Mouse (Mus musculus) intestine, embryonic 14.5 days (tissue): ENCODE results near the gene Robo1. TPM values are rescaled to one million over a fixed set of nuclear protein-coding genes. Genes with fewer than 3 reads are reported as not detected.

ENCODE experiments used
- ATAC-seq: fragments of 200-750 bp; cut with Nextera tagmentation; replicated peaks from 2 replicates; pipeline ENCODE4 v1.8.0; 2017; ENCODE audit warnings: low read depth, moderate number of reproducible peaks, moderate TSS enrichment, moderate library complexity; ENCODE audit not compliant: low FRiP score, low TSS enrichment
- DNase-seq: peaks from one replicate; pipeline ENCODE4 v3.0.0-alpha.2; 2018; ENCODE audit warnings: low spot score
- H3K27ac ChIP-seq: fragments of 300-500 bp; sonication (generic); 2 replicates; pipeline ENCODE4 v1.5.1; 2014; ENCODE audit warnings: low read depth, mild to moderate bottlenecking, control low read depth
- H3K27me3 ChIP-seq: fragments of 300-500 bp; sonication (generic); replicated peaks from 2 replicates; pipeline ENCODE4 v1.6.1; 2014; ENCODE audit warnings: low read length, control low read depth; ENCODE audit not compliant: control insufficient read depth, insufficient read depth
- H3K36me3 ChIP-seq: fragments of 300-500 bp; sonication (generic); 2 replicates; pipeline ENCODE4 v1.6.1; 2014; ENCODE audit warnings: low read length, control low read depth; ENCODE audit not compliant: control insufficient read depth, insufficient read depth
- H3K4me1 ChIP-seq: fragments of 300-500 bp; sonication (generic); replicated peaks from 2 replicates; pipeline ENCODE4 v1.6.1; 2014; ENCODE audit warnings: low read length, control low read depth, mixed read lengths; ENCODE audit not compliant: control insufficient read depth, insufficient read depth
- H3K4me2 ChIP-seq: fragments of 300-500 bp; sonication (generic); 2 replicates; pipeline ENCODE4 v1.6.1; 2014; ENCODE audit warnings: low read length
- H3K4me3 ChIP-seq: fragments of 300-500 bp; sonication (generic); 2 replicates; pipeline ENCODE4 v1.5.1; 2014; ENCODE audit warnings: low read depth, low read length, control low read depth, mixed read lengths
- H3K9ac ChIP-seq: fragments of 300-500 bp; sonication (generic); 2 replicates; pipeline ENCODE4 v1.6.1; 2014; ENCODE audit warnings: mild to moderate bottlenecking, low read length
- H3K9me3 ChIP-seq: fragments of 300-500 bp; sonication (generic); 2 replicates; pipeline ENCODE4 v1.6.1; 2016; ENCODE audit warnings: low read length, control low read depth; ENCODE audit not compliant: control insufficient read depth
- WGBS: fragments of 180-500 bp; shearing (Covaris S2); extraction: QIAGEN DNeasy Blood & Tissue Kit; methylation state at CpG from one replicate; pipeline ENCODE4 v1.1.7; 2014; 5-methylcytosine and 5-hydroxymethylcytosine counted together
- polyA plus RNA-seq: library from polyadenylated mRNA; unstranded; fragments of >200 nt; fragmentation: Nextera tagmentation; extraction: Ambion mirVana; gene quantifications from 2 replicates; pipeline ENCODE4 v1.2.1, GENCODE M21; 2014

Robo1 gene
- polyA plus RNA-seq, 1 experiment from 2014 or later = 24.1 TPM

DNA sequence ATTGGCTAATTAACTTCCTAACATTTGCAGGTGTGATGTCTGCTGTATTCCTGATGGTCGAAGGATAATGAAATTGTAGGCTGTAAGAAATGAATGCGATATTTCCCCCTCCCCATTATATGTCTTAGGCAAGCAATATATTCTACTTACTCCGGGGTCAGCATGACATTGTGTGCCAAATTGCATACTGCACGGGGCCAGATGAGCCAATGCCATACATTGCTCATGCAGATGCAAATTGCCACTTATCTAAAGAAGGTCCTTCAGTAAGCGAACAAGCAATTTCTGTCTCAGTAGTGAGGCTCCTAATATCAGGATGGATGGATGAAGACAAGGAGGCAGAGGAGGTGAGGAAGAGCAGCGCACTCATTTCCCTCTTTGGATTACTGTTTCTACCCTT, 474.1 kb downstream of the Robo1 start:
- Histone ChIP-seq H3K4me2 (no peak overlapping the region), H3K36me3 (no peaks in the 10 kb centered on the region), H3K27me3 (no peaks in the 10 kb centered on the region), H3K27ac (no peak overlapping the region), H3K4me1 (peaks cover 5% of the 10 kb centered on the region; the same call in 1 of the 2 replicates), H3K9me3 (no peaks in the 10 kb centered on the region), H3K9ac (no peak overlapping the region), H3K4me3 (no peak overlapping the region)
- no peak for ATAC-seq
- DNase-seq = no peak
- WGBS = 84% methylated on average over 6 of the region's 6 CpGs

DNA sequence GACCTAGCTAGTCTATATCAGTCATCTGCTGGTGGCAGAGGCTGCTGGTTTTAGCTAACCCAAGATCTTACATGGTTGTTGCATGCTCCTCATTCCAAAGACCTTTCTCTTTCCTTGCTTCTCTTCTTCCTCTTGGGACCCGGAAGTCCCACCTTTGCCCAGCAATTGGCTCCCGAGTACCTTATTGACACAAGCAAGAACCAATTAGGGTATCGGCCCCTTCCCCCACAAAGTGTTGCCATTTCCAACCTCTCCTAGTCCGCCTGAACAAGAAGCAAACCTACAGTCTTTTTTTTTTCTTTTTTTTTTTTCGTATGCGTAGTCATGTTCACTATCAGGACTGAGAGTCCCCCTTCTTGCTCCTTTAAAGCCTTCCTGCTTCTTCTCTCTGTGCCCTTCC, 478.0 kb downstream of the Robo1 start:
- WGBS = 93% methylated on average over 6 of the region's 6 CpGs
- H3K36me3 ChIP-seq = no peaks in the 10 kb centered on the region
- DNase-seq = no peak
- no peak overlapping the region for H3K9ac ChIP-seq
- H3K27me3 ChIP-seq = no peaks in the 10 kb centered on the region
- H3K4me2 ChIP-seq = no peak overlapping the region
- H3K27ac ChIP-seq = no peak overlapping the region
- no peak overlapping the region for H3K4me3 ChIP-seq
- H3K9me3 ChIP-seq = no peaks in the 10 kb centered on the region
- no peaks in the 10 kb centered on the region for H3K4me1 ChIP-seq
- no peak for ATAC-seq

DNA sequence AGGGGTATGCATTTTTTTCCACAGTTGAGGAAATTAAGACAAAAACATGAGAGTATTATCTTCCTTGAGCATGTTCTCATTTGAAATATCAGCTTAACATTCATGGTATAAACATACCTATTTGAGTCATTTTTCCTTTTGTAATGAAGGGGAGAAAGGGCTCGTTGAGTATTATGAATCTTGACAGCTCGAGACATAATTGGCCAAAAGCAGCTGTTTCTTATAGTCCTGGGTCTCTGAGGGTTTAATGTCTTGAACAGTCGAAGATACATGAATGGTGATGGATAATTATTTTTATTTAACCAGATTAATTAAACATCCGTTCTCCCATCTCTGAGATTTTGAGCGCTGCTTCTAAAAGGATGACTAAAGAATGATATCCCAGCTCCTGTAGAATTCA, 478.5 kb downstream of the Robo1 start:
- H3K4me2 ChIP-seq = no peak overlapping the region
- no peak overlapping the region for H3K4me3 ChIP-seq
- 67% methylated on average over 5 of the region's 5 CpGs for WGBS
- H3K9me3 ChIP-seq = no peaks in the 10 kb centered on the region
- no peaks in the 10 kb centered on the region for H3K4me1 ChIP-seq
- H3K36me3 ChIP-seq = no peaks in the 10 kb centered on the region
- no peak overlapping the region for H3K27ac ChIP-seq
- DNase-seq (no peak), ATAC-seq (no peak)
- no peaks in the 10 kb centered on the region for H3K27me3 ChIP-seq
- no peak overlapping the region for H3K9ac ChIP-seq

DNA sequence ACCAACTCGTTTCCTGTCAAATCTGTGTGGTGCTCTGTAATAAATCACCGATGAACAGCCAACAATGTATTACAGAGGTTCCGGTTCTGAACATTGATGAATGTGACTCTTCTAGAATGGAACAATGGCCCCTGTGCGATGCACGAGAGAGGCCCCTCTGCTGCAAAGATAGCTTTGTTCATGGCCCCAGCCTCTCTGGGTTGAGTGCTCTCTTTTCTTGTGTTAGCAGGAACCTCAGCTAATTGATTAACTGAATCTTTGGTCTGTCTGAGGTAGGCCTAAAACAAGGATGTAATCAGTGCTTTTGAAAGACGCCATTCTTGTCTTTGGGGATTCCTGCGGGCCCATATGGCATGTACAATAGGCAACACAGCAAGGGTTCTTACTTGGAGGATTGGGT, 479.9 kb downstream of the Robo1 start:
- ATAC-seq = no peak
- Histone ChIP-seq H3K4me2 (no peak overlapping the region), H3K36me3 (no peaks in the 10 kb centered on the region), H3K27ac (no peak overlapping the region), H3K9me3 (no peaks in the 10 kb centered on the region), H3K4me1 (no peaks in the 10 kb centered on the region), H3K27me3 (no peaks in the 10 kb centered on the region), H3K4me3 (no peak overlapping the region), H3K9ac (no peak overlapping the region)
- WGBS = 72% methylated on average over 7 of the region's 7 CpGs
- DNase-seq = no peak

DNA sequence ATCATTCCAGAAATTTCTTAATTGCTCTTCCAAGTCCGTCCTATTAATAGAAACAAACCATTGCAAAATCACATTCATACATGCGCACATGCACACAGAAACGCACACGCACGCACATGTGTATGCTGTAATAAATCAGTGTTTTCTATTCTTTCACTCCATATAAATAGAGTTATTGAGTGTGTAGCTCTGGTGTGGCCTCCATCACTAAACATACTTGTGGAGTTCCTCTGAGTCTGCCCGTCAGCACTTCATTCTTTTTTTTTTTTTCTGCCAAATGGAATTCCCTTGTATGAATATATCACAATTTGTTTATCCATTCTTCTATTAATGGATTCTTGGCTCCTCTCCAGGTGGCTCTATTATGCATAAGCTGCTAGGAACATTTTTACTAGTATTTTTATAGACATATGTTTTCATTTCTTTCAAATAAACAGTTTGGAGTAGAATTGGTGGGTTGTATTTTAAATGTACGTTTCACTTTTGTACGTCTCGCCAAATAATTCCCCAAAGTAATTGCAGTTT, 483.1 kb downstream of the Robo1 start:
- ATAC-seq = no peak
- DNase-seq = no peak
- Histone ChIP-seq H3K27ac (no peak overlapping the region), H3K4me2 (no peak overlapping the region), H3K9ac (no peak overlapping the region), H3K9me3 (no peaks in the 10 kb centered on the region), H3K27me3 (no peaks in the 10 kb centered on the region), H3K36me3 (no peaks in the 10 kb centered on the region), H3K4me1 (peaks cover 8% of the 10 kb centered on the region; the same call in 1 of the 2 replicates), H3K4me3 (no peak overlapping the region)
- 50% methylated on average over 9 of the region's 9 CpGs for WGBS

DNA sequence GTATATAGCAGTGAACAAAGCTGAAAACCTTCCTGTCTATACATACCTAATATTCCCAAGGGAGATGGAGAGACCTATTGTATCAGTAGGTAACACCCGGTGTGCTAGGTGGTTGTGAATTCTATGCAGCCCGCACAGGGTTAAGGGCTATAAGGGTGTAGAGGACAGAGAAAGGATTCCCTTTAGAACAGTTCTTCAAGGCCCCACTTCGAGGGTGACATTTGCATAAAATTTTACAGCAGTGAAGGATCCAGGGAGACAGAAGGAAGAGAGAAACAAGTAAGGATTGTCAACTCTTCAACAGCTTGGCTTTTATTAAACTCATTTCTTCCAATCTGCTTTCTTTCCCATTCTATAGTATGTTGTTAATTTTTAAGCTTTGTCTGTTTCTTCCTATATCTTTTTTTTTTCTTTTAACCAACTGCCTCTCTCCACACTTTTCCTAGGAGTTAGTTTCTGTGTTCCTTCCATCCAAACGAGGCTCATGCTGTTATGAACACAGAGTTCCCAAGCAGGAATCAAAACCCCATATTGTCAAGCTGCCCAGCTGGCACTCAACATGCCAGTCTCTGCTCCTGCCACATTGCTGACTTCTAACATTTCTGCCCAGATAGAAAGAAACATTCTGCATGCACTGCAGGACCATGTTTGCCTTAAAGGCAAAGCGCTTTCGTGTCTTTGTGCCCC, 486.7 kb downstream of the Robo1 start:
- no peak overlapping the region for H3K4me3 ChIP-seq
- H3K4me1 ChIP-seq = peaks cover 8% of the 10 kb centered on the region; the same call in 1 of the 2 replicates
- no peak overlapping the region for H3K27ac ChIP-seq
- no peak overlapping the region for H3K4me2 ChIP-seq
- no peaks in the 10 kb centered on the region for H3K9me3 ChIP-seq
- no peaks in the 10 kb centered on the region for H3K27me3 ChIP-seq
- no peaks in the 10 kb centered on the region for H3K36me3 ChIP-seq
- no peak for DNase-seq
- 57% methylated on average over 6 of the region's 6 CpGs for WGBS
- no peak for ATAC-seq
- no peak overlapping the region for H3K9ac ChIP-seq

DNA sequence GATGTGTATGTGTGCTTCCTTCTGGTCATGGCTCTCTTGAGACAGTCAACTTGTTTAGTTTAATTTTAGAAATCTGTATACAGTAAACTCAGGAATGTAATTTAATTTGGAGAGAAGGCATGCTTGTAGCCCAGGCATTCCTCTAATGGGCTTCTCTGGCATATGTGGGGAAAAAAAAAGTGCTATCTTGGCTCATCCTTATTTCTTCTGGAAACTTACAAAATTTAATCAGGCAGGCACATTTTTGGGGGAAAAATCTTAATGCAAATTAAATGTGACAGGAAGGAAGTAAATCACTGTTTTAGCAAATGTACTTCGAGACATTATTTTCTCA, 487.2 kb downstream of the Robo1 start:
- no peaks in the 10 kb centered on the region for H3K9me3 ChIP-seq
- no peaks in the 10 kb centered on the region for H3K27me3 ChIP-seq
- H3K27ac ChIP-seq = no peak overlapping the region
- DNase-seq (no peak), ATAC-seq (no peak)
- no peak overlapping the region for H3K9ac ChIP-seq
- H3K4me3 ChIP-seq = no peak overlapping the region
- H3K4me2 ChIP-seq = no peak overlapping the region
- peaks cover 8% of the 10 kb centered on the region; the same call in 1 of the 2 replicates for H3K4me1 ChIP-seq
- WGBS = 72% methylated on average over 1 of the region's 1 CpGs
- H3K36me3 ChIP-seq = no peaks in the 10 kb centered on the region

DNA sequence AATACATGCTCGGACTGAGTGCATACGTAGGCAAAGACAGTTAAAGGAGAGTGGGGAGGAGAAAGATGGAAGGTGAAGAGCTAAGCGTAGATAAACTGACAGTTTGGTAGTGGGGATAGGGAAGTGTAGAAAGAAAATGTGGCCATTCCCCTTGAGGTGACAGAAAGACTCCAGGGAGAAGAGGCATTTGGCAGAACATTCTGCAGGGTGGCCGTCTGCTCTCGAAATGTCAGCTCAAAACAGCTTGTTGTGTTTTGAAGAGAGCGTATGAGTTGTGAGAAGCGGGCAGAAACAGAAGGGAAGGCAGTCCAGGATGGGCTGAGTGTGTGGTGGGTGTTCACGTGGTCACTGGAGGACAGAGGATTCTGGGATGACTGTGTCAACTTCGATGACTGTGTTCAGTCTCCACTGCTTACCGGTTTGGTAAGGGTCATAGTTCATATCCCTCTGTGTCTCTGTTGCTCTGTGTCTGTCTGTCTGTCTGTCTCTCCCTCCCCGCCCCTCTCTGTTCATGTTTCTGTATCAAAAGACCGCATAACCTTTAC, 490.4 kb downstream of the Robo1 start:
- H3K27ac ChIP-seq = no peak overlapping the region
- no peaks in the 10 kb centered on the region for H3K36me3 ChIP-seq
- peaks cover 8% of the 10 kb centered on the region; the same call in 1 of the 2 replicates for H3K4me1 ChIP-seq
- H3K4me3 ChIP-seq = no peak overlapping the region
- H3K9me3 ChIP-seq = no peaks in the 10 kb centered on the region
- WGBS = 85% methylated on average over 12 of the region's 12 CpGs
- no peak overlapping the region for H3K4me2 ChIP-seq
- no peaks in the 10 kb centered on the region for H3K27me3 ChIP-seq
- no peak overlapping the region for H3K9ac ChIP-seq
- DNase-seq = no peak
- ATAC-seq = no peak
